Mouse (Mus musculus) thymus, adult 2 months (tissue): ENCODE data around the gene Atp1a2.

Experiments
- CTCF ChIP-seq: fragments of 200-500 bp; IDR thresholded peaks from 2 replicates; pipeline ENCODE4 v1.5.1; 2012; ENCODE audit warnings: mild to moderate bottlenecking, control low read depth, low read length, moderate library complexity, borderline replicate concordance; ENCODE audit not compliant: control insufficient read depth, poor library complexity, insufficient read depth; ENCODE audit errors: extremely low read depth
- POLR2A ChIP-seq: fragments of 200-500 bp; IDR thresholded peaks from 2 replicates; pipeline ENCODE4 v1.6.1; 2012; ENCODE audit warnings: mild to moderate bottlenecking, low read length, control low read depth, moderate library complexity; ENCODE audit not compliant: control insufficient read depth, poor library complexity, insufficient read depth; ENCODE audit errors: extremely low read depth

GRCm38 (mm10) chr1:172243547-172244205 is 54.2 kb downstream of the Atp1a2 start:
- TF ChIP-seq CTCF (no peak), POLR2A (no peak)
